Mouse (Mus musculus) ZHBTc4 (cell line): ENCODE data around the gene Il33.

Experiments used
- DNase-seq: peaks from one replicate; pipeline ENCODE4 v3.0.0-alpha.2; 2011; ENCODE audit warnings: low read depth, low spot score

Gene Il33

GRCm38 (mm10) chr19:29986464-29987091 lies 61.7 kb downstream of the Il33 start:
- DNase-seq = no peak

DNA sequence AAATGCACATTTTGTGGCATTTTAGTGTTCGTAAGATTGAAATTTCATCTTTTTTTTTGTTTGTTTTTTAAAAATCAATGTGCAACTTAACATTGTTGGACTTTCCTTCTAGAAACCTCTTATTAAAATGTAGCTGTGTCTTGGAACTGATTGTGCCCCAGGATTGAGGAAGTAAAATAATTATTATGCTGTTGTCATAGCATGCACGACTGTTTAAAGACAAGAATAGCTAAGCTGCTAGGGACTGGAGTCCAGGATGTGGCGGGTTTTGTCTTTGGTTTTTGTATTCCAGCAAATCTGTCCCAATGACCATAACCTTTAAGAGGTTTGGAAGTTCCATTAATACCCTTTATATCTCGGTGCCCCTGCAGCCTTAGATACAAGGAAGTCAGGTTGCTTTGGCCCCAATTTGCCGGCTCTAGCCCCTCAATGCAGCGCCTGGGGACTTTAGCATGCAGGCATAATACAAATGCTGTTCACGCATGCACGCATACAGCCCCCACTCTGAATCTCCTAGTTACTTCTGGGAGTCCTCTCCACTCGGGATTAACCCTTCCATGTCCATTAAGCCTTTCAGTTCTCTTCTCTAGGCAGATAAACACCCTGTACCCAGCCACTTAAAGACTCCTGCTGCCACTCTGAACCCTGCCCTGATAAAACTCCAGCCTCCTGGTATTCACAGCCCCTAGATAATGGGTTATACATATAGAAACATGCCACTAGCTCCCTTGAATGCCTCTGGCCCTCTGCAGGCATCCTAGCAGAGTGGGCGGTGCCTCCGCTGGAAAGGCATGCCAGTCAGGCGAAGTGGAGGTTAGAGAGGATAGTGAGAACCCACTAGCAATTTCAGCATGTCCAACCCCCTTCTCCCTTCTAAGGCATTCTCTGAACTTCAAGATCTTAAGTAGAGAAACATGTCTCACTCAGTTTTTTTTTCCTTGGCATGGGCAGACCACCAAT lies 75.8 kb downstream of the Il33 start:
- DNase-seq = no peak

GRCm38 (mm10) chr19:30001550-30001949 lies 76.6 kb downstream of the Il33 start:
- DNase-seq = no peak

GRCm38 (mm10) chr19:30003621-30004020 lies 78.7 kb downstream of the Il33 start, which contains the start of gene Trpd52l3:
Trpd52l3 (plus strand) TSS chr19:30003790.
- no peak for DNase-seq

- peak; percentile 41 for DNase-seq
Measured at GRCm38 (mm10) chr19:30006371-30006770, 81.5 kb downstream of the Il33 start.
